Mouse (Mus musculus): Measurements from ENCODE around the gene Marco.

Gene Marco

GRCm38 (mm10) chr1:120441587-120441986 lies 63.2 kb downstream of the Marco start:
- DNase-seq (ENCODE audit: low read depth) = no peak

- DNase-seq (ENCODE audit: low read depth) = no peak
Observed at GRCm38 (mm10) chr1:120435591-120435990, 69.2 kb downstream of the Marco start.

- no peak for DNase-seq (ENCODE audit: low read depth)
Observed at GRCm38 (mm10) chr1:120430171-120430570, 74.7 kb downstream of the Marco start.

- no peak for DNase-seq (ENCODE audit: low read depth)
Observed at GRCm38 (mm10) chr1:120425587-120425986, 79.2 kb downstream of the Marco start.
